Mouse (Mus musculus): ENCODE measurements around the gene Fnip1. TPM values are rescaled to one million over a fixed set of nuclear protein-coding genes. Genes with fewer than 3 reads are reported as not detected.

Gene Fnip1
- total and polyA plus RNA-seq, 2 experiments from 2014 or later = 6.6 to 14.7 TPM

DNA sequence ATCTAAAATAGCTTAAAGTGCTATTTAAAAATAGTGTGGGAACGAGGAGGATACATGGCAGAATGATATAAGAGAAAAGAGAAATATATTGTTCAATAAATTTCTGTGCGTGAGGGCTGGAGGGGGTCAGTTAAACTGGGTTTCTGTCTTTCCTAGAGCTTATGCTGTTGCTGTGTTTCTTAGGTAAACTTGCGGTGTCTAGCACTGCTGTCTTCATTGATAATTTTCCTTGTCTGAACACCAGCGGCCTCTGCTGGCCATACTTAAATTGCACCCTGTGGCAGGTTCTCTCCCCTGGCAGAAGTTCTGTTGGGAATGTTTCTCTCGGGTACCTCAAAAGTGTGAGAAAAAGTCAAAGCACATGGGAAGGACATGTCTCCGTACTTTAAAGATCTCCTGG is 96.9 kb downstream of the Fnip1 start:
- ATAC-seq (no peak), DNase-seq (ENCODE audit: low spot score) (peak; percentile 72)
- Histone ChIP-seq H3K36me3 (ENCODE audit: insufficient read depth, low read length) (no peaks in the 10 kb centered on the region), H3K4me1 (ENCODE audit: insufficient read depth, low read length) (no peaks in the 10 kb centered on the region), H3K4me3 (ENCODE audit: low read length) (no peak overlapping the region), H3K27ac (no peak overlapping the region), H3K9ac (replicated peaks; ENCODE audit: low read length) (no peak overlapping the region), H3K27me3 (ENCODE audit: insufficient read depth, low read length) (no peaks in the 10 kb centered on the region), H3K4me2 (ENCODE audit: low read depth, low read length) (no peak overlapping the region), H3K9me3 (ENCODE audit: low read length) (no peaks in the 10 kb centered on the region)
- peak; percentile 88 for TF ChIP-seq CTCF (IDR thresholded peaks at IDR 0.05; ENCODE audit: low read depth)
- WGBS = 51% methylated on average over 6 of the region's 6 CpGs

DNA sequence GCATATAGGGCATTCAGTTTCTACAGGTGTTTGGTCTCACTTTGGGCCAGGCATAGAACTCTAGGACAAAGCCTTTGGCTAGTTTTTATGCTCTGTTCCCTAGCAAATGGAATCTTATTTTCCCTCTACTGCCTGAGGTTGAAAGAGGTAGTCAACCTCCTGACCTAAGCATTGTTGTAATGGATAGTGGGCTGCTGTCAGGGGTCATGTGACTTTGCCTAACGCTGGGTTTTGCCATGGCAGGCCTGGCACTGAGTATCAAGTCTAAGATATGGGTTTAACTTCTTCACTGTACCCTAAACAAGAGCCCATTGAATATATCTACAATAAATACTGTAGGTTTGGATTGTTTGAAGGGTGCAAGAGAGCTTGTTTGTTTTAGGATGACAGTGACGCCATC is 101.0 kb downstream of the Fnip1 start:
- H3K27ac ChIP-seq = no peak overlapping the region
- no peak for TF ChIP-seq CTCF (IDR thresholded peaks at IDR 0.05; ENCODE audit: low read depth)
- no peak overlapping the region for H3K4me2 ChIP-seq (ENCODE audit: low read depth, low read length)
- H3K27me3 ChIP-seq (ENCODE audit: insufficient read depth, low read length) = no peaks in the 10 kb centered on the region
- H3K9ac ChIP-seq (replicated peaks; ENCODE audit: low read length) = no peak overlapping the region
- WGBS = 57% methylated on average over 2 of the region's 2 CpGs
- H3K4me1 ChIP-seq (ENCODE audit: insufficient read depth, low read length) = no peaks in the 10 kb centered on the region
- H3K4me3 ChIP-seq (ENCODE audit: low read length) = no peak overlapping the region
- DNase-seq (ENCODE audit: low spot score) (no peak), ATAC-seq (no peak)
- no peaks in the 10 kb centered on the region for H3K9me3 ChIP-seq (ENCODE audit: low read length)
- no peaks in the 10 kb centered on the region for H3K36me3 ChIP-seq (ENCODE audit: insufficient read depth, low read length)

DNA sequence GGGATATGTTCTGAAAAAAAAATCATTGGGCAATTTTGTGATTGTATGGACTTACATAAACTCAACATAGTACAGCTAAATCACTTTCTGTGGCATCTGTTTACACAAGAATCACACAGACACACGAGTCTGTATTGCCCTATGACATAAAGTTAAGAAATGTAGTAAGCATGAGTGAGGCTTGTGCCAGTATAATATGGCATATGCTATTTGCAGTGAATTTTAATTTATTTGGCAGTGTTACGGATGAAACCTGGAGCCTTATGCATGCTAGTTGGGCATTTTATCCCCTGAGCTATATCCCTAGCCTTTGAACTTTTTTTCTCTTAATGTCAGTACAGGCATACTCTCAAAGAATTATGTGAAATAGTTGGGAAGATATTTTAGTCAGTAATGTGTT is 101.5 kb downstream of the Fnip1 start:
- H3K27me3 ChIP-seq (ENCODE audit: insufficient read depth, low read length) = no peaks in the 10 kb centered on the region
- H3K4me2 ChIP-seq (ENCODE audit: low read depth, low read length) = no peak overlapping the region
- DNase-seq (ENCODE audit: low spot score) (no peak), ATAC-seq (no peak)
- no peaks in the 10 kb centered on the region for H3K9me3 ChIP-seq (ENCODE audit: low read length)
- no peaks in the 10 kb centered on the region for H3K36me3 ChIP-seq (ENCODE audit: insufficient read depth, low read length)
- no peak for TF ChIP-seq CTCF (IDR thresholded peaks at IDR 0.05; ENCODE audit: low read depth)
- no peak overlapping the region for H3K27ac ChIP-seq
- H3K9ac ChIP-seq (replicated peaks; ENCODE audit: low read length) = no peak overlapping the region
- no peak overlapping the region for H3K4me3 ChIP-seq (ENCODE audit: low read length)
- no peaks in the 10 kb centered on the region for H3K4me1 ChIP-seq (ENCODE audit: insufficient read depth, low read length)
- WGBS = 81% methylated on average over 2 of the region's 2 CpGs

DNA sequence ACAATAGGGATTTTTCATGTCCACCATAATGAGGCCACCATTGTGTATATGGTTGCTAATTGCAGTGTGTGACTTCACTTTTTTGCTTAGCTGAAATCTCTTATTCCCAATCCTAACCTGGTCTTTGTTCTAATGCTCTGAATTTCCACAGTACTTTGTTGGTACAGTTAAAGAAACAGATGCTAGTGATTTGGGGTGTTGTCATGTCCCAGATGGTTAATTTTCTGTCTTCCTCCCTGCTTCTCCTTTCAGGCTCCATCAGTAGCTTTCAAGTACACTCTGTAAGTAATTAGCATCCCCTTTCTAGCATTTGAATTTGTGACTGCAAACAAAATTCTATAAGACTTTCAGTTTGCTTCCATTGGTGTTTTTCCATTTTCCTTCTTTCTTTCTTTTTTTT is 102.3 kb downstream of the Fnip1 start:
- H3K9ac ChIP-seq (replicated peaks; ENCODE audit: low read length) = no peak overlapping the region
- no peak overlapping the region for H3K4me2 ChIP-seq (ENCODE audit: low read depth, low read length)
- no peaks in the 10 kb centered on the region for H3K4me1 ChIP-seq (ENCODE audit: insufficient read depth, low read length)
- ATAC-seq (no peak), DNase-seq (ENCODE audit: low spot score) (no peak)
- no peaks in the 10 kb centered on the region for H3K36me3 ChIP-seq (ENCODE audit: insufficient read depth, low read length)
- no peaks in the 10 kb centered on the region for H3K27me3 ChIP-seq (ENCODE audit: insufficient read depth, low read length)
- H3K27ac ChIP-seq = no peak overlapping the region
- no peak overlapping the region for H3K4me3 ChIP-seq (ENCODE audit: low read length)
- TF ChIP-seq CTCF (IDR thresholded peaks at IDR 0.05; ENCODE audit: low read depth) = no peak
- H3K9me3 ChIP-seq (ENCODE audit: low read length) = no peaks in the 10 kb centered on the region

DNA sequence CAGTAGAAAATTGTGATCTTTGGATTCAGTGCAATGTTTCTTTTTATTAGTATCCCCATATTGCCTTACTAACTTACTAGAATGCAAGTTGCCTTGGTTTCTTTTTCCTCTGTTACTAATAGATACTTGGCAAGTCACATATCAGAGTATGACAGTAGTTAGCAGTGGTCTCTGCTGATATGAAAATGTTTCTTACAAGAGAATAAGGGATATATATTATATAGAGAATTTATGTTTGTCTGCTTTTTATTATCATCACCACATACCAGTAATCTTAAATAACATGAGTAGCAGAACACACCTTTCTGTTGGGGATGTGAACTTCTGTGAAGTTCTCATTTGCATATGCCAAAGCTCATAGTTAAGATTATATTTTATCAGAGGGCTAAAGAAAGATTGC is 104.4 kb downstream of the Fnip1 start:
- no peak for TF ChIP-seq CTCF (IDR thresholded peaks at IDR 0.05; ENCODE audit: low read depth)
- no peak for ATAC-seq
- H3K4me1 ChIP-seq (ENCODE audit: insufficient read depth, low read length) = no peaks in the 10 kb centered on the region

DNA sequence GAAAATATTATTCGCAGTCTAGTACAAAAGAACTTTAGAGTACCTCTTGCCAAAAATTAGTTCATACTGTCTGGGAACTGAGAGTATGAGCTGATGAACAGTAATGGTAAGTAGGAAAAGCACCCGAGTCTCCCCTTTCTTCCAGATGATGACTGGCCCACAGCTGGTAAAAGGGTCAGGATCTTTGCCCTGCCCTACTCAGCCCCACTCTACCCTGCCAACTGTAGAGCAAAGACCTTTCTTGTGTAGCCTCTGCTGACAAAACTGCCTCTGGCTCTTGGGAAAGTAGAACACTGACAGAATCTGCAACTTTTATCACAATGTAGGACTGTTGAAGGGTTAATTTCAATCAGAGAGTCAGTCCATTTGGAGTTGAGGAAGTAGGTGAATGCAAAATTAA is 117.0 kb downstream of the Fnip1 start:
- DNase-seq (ENCODE audit: low spot score) (no peak), ATAC-seq (no peak)
- H3K4me2 ChIP-seq (ENCODE audit: low read depth, low read length) = no peak overlapping the region
- no peaks in the 10 kb centered on the region for H3K4me1 ChIP-seq (ENCODE audit: insufficient read depth, low read length)
- TF ChIP-seq CTCF (IDR thresholded peaks at IDR 0.05; ENCODE audit: low read depth) = no peak
- H3K27ac ChIP-seq = no peak overlapping the region
- no peaks in the 10 kb centered on the region for H3K27me3 ChIP-seq (ENCODE audit: insufficient read depth, low read length)
- no peaks in the 10 kb centered on the region for H3K36me3 ChIP-seq (ENCODE audit: insufficient read depth, low read length)
- H3K9me3 ChIP-seq (ENCODE audit: low read length) = no peaks in the 10 kb centered on the region
- H3K4me3 ChIP-seq (ENCODE audit: low read length) = no peak overlapping the region
- WGBS = 88% methylated on average over 2 of the region's 2 CpGs
- no peak overlapping the region for H3K9ac ChIP-seq (replicated peaks; ENCODE audit: low read length)

More for the DNA sequence above, 104.4 kb downstream of the Fnip1 start:
- H3K27me3 ChIP-seq (ENCODE audit: insufficient read depth, low read length) = no peaks in the 10 kb centered on the region
- H3K27ac ChIP-seq = no peak overlapping the region
- H3K9ac ChIP-seq (replicated peaks; ENCODE audit: low read length) = no peak overlapping the region
- H3K4me2 ChIP-seq (ENCODE audit: low read depth, low read length) = no peak overlapping the region
- H3K4me3 ChIP-seq (ENCODE audit: low read length) = no peak overlapping the region
- no peak for DNase-seq (ENCODE audit: low spot score)
- no peaks in the 10 kb centered on the region for H3K9me3 ChIP-seq (ENCODE audit: low read length)
- H3K36me3 ChIP-seq (ENCODE audit: insufficient read depth, low read length) = no peaks in the 10 kb centered on the region

DNA sequence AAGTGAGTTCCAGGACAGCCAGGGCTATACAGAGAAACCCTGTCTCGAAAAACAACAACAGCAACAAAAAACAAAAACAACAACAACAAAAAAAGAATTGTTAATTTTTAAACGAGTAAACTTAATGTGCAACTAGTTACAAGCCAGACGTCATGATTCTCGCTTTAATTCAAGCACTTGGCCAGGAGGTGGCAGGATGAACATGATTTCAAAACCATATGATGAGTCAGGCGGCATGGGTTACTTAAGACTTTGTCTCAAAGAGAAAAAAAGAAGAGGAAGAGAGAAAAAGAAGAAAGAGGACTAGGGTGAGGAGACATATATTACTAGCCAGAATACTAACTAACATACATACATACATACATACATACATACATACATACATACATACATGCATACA is 124.8 kb downstream of the Fnip1 start:
- no peaks in the 10 kb centered on the region for H3K4me1 ChIP-seq (ENCODE audit: insufficient read depth, low read length)
- no peaks in the 10 kb centered on the region for H3K9me3 ChIP-seq (ENCODE audit: low read length)
- H3K4me2 ChIP-seq (ENCODE audit: low read depth, low read length) = no peak overlapping the region
- 85% methylated on average over 5 of the region's 5 CpGs for WGBS
- ATAC-seq = no peak
- peak; percentile 47 for TF ChIP-seq CTCF (IDR thresholded peaks at IDR 0.05; ENCODE audit: low read depth)
- no peak overlapping the region for H3K4me3 ChIP-seq (ENCODE audit: low read length)
- DNase-seq (ENCODE audit: low spot score) = peak; percentile 45
- no peaks in the 10 kb centered on the region for H3K27me3 ChIP-seq (ENCODE audit: insufficient read depth, low read length)
- H3K27ac ChIP-seq = no peak overlapping the region
- no peaks in the 10 kb centered on the region for H3K36me3 ChIP-seq (ENCODE audit: insufficient read depth, low read length)
- H3K9ac ChIP-seq (replicated peaks; ENCODE audit: low read length) = no peak overlapping the region

Other genes starting within 250 kb of the Fnip1 start
- not detected in 2 replicates for gene Csf2, start 188.5 kb upstream of the Fnip1 start, total RNA-seq (2014; rRNA removed)
- not detected in 2 replicates for gene Csf2, start 188.5 kb upstream of the Fnip1 start, polyA plus RNA-seq (2015; fragmentation: Nextera tagmentation; extraction: Ambion mirVana)
- gene Il3, start 170.9 kb upstream of the Fnip1 start, total RNA-seq (2014; rRNA removed) = not detected in 2 replicates
- gene Il3, start 170.9 kb upstream of the Fnip1 start, polyA plus RNA-seq (2015; fragmentation: Nextera tagmentation; extraction: Ambion mirVana) = not detected in 2 replicates
- gene Acsl6, start 134.4 kb upstream of the Fnip1 start, total RNA-seq (2014; rRNA removed) = 74.4 and 76.9 TPM in 2 replicates
- 58.2 and 60.1 TPM in 2 replicates for gene Acsl6, start 134.4 kb upstream of the Fnip1 start, polyA plus RNA-seq (2015; fragmentation: Nextera tagmentation; extraction: Ambion mirVana)
- not detected in 2 replicates for gene Meikin, start 67.5 kb upstream of the Fnip1 start, total RNA-seq (2014; rRNA removed)
- gene Meikin, start 67.5 kb upstream of the Fnip1 start, polyA plus RNA-seq (2015; fragmentation: Nextera tagmentation; extraction: Ambion mirVana) = not detected in 2 replicates
- gene Rapgef6, start 84.6 kb downstream of the Fnip1 start, total RNA-seq (2014; rRNA removed) = 44.9 and 47.9 TPM in 2 replicates
- gene Rapgef6, start 84.6 kb downstream of the Fnip1 start, polyA plus RNA-seq (2015; fragmentation: Nextera tagmentation; extraction: Ambion mirVana) = 31.6 and 35.1 TPM in 2 replicates

Measured in hindbrain, postnatal 0 days (tissue).